Mouse (Mus musculus) neutrophil, adult 65 days (primary cell): ENCODE measurements around the gene Muc1. TPM values are rescaled to one million over a fixed set of nuclear protein-coding genes. Genes with fewer than 3 reads are reported as not detected.

ENCODE experiments used
- total RNA-seq: library from RNA; stranded (reverse); gene quantifications from 2 replicates; pipeline ENCODE4 v1.2.4, GENCODE M21; 2023

The Muc1 gene
- not detected in 2 replicates for total RNA-seq

DNA sequence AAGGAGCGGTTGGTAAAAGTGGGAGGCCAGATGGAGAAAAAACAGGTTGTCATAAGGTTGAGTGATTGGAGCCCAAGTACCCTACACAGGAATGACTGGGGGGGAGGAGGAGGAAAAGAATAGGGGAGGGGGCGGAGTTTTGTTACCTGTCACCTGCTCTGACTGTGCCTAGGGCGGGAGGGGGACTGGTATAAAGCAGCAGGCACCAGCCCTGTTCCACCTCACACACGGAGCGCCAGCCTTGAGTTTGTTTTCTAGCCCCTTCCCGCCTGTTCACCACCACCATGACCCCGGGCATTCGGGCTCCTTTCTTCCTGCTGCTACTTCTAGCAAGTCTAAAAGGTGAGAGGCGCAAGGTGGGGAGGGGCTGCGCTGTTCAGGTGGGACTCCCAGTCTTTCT is at the start of gene Muc1:
TSS of gene Muc1 (plus strand) at position 222 of the 400 bp plus-strand sequence.

GRCm38 (mm10) chr3:89183058-89183958 is 45.5 kb upstream of the Muc1 start, which contains the start of gene Fam189b:
Fam189b (plus strand) TSS chr3:89183143.

GRCm38 (mm10) chr3:89202253-89203141 is 26.4 kb upstream of the Muc1 start, which contains the start of gene Gba:
Gba (plus strand) TSS chr3:89202928.

DNA sequence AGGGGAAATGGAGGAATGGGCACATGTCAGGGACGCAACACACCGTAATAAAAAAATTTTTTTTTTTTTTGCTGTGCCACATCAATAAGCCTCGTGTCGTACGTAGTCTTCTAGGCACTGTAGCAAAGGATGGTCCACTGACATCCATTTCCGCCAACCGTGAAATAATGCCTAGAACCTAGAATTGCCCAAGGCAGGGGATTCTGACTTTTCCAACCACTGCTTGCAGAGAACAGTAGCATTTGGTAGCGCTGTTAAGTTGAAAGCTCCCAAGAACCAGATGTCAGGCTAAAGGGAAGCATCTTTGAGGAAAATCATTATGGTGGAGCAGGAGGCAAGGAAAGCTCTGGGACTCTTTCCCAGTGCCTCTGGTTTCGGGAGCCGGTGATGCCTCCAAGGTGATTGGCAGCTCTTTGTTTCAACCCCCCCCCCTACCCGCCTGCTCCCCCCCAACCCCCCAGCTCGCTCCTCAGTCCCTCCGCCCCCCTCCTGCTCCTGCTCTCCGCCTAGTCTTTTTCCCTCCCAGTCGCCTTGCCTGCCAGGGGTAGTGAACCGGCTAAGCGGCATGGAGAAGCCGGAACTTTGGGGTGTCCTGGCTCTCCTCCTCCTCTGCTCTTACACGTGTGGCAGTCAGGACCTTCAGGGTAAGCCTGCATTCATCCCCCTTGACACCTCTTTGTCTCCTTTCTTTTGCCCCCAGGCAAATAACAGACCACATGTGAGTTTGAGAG is 14.0 kb upstream of the Muc1 start, which contains the start of gene Thbs3:
TSS of gene Thbs3 (plus strand) at position 500 of the 731 bp plus-strand sequence.

GRCm38 (mm10) chr3:89226900-89227299 is 2.0 kb upstream of the Muc1 start, which contains the start of gene Mtx1:
Mtx1 (minus strand) TSS chr3:89227088.

DNA sequence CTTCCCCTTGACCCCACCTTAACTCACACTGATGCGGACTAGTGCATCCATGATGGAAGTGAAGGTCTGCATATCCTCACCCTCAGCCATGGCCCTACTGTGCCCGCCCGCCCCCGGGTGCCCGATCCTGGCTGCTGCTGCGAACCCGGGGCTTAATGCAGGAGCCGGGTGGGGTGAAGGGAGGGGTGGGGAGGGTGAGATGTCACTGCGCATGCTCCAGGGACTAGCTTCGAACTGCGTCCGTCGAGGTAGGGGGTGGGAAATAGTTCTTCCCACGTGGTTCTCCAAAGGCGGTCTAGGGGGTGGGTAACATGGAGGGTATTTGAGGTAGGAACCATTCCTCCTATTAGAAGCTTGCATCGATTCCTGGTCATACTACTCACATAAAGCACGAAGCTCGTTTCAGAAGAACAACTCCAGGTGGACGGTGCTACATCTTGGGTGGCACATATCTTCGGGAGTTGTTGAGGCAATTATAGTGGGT is 16.9 kb downstream of the Muc1 start, which contains the start of gene Krtcap2:
TSS of gene Krtcap2 (plus strand) at position 279 of the 484 bp plus-strand sequence.

GRCm38 (mm10) chr3:89246261-89247100 is 17.6 kb downstream of the Muc1 start, which contains the start of gene Trim46:
Trim46 (minus strand) TSS chr3:89246309.

DNA sequence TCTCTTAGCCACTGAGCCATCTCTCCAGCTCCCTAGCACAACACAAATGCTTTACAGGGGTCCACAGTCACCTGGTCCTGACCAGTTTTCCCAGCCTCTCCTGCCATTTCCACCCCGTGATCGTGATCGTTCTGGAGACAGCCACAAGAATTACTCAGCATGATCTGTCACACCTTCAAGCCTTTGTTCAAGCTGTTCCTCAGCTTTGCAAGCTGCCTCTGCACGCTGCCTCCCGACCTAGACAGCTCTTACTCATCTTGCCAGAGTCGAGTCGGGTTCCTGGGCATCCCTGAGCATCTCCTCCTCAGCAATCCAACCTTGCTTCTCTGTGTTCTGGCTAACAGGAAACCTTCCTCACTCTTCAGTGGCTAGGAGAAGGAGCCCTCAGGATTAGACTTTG is 30.2 kb downstream of the Muc1 start, which contains the start of gene Dpm3:
TSS of gene Dpm3 (plus strand) at position 283 of the 400 bp plus-strand sequence.

DNA sequence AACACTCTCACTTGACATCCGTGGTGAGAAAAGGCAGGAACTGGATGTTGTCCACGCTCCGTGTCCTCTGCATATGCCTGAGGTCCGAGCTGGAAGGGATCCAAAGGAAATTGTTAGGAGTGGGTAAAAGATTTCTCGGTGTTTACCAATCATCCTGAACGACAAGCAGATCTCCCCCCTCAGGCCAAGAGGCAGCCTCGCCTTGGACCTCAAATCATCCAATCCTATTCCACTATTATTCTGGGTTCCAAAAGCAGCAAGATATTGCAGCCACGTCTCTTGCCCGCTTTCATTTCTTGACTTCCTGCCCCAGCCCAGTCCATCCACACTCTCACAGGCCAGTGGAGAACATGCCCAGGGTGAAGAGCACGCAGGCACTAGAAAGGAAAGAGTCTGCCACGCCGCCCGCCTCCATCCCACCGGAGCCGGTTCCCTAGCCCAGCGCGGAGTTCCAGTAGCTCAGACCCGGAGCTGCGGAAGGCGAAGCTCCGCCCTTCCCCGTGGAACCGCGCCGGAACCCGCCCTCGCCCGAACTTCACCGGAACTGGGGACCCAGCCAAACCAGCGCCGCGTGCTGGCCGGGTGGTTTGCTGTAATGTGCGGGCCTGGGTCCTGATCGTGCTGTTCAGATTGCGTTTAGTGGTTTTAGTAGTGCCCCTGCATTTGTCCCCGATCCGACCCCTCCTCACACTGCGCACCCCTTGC is 41.3 kb downstream of the Muc1 start, which contains the start of gene Slc50a1:
TSS of gene Slc50a1 (minus strand) at position 520 of the 705 bp plus-strand sequence.

GRCm38 (mm10) chr3:89280606-89281511 is 52.0 kb downstream of the Muc1 start, which contains the start of gene Efna1:
Efna1 (minus strand) TSS chr3:89281142.

Other genes starting within 250 kb of the Muc1 start
- 17.2 and 19.6 TPM in 2 replicates for gene Rusc1, start 135.7 kb upstream of the Muc1 start, total RNA-seq
- not detected in 2 replicates for gene Gm43738, start 128.0 kb upstream of the Muc1 start, total RNA-seq
- gene Fdps, start 127.1 kb upstream of the Muc1 start, total RNA-seq: 19.3 and 28.2 TPM in 2 replicates
- 0.32 and 1.0 TPM in 2 replicates for gene Pklr, start 92.9 kb upstream of the Muc1 start, total RNA-seq
- not detected in 2 replicates for gene Hcn3, start 68.9 kb upstream of the Muc1 start, total RNA-seq
- 52.6 and 57.6 TPM in 2 replicates for gene Clk2, start 64.3 kb upstream of the Muc1 start, total RNA-seq
- gene Scamp3, start 51.6 kb upstream of the Muc1 start, total RNA-seq: 34.0 and 35.9 TPM in 2 replicates
- gene Fam189b, start 45.9 kb upstream of the Muc1 start, total RNA-seq: 5.8 and 6.9 TPM in 2 replicates
- 78.7 and 83.6 TPM in 2 replicates for gene Gba, start 26.1 kb upstream of the Muc1 start, total RNA-seq
- 1.1 and 1.2 TPM in 2 replicates for gene Thbs3, start 13.9 kb upstream of the Muc1 start, total RNA-seq
- gene Mtx1, start 2.0 kb upstream of the Muc1 start, total RNA-seq: 50.5 and 53.4 TPM in 2 replicates
- 29.1 and 52.6 TPM in 2 replicates for gene Krtcap2, start 16.9 kb downstream of the Muc1 start, total RNA-seq
- 0.41 and 0.88 TPM in 2 replicates for gene Trim46, start 17.3 kb downstream of the Muc1 start, total RNA-seq
- gene Dpm3, start 30.3 kb downstream of the Muc1 start, total RNA-seq: 32.9 and 36.0 TPM in 2 replicates
- 16.1 and 18.9 TPM in 2 replicates for gene Slc50a1, start 41.5 kb downstream of the Muc1 start, total RNA-seq
- not detected in 2 replicates for gene Efna1, start 52.1 kb downstream of the Muc1 start, total RNA-seq
- gene Efna3, start 93.9 kb downstream of the Muc1 start, total RNA-seq: not detected in 2 replicates
- gene Efna4, start 109.0 kb downstream of the Muc1 start, total RNA-seq: not detected in 2 replicates
- 100 and 106 TPM in 2 replicates for gene Adam15, start 120.9 kb downstream of the Muc1 start, total RNA-seq
- not detected in 2 replicates for gene Dcst2, start 132.9 kb downstream of the Muc1 start, total RNA-seq
- not detected in 2 replicates for gene Dcst1, start 136.2 kb downstream of the Muc1 start, total RNA-seq
- gene Zbtb7b, start 165.7 kb downstream of the Muc1 start, total RNA-seq: 127 and 136 TPM in 2 replicates
- not detected in 2 replicates for gene Lenep, start 173.7 kb downstream of the Muc1 start, total RNA-seq
- gene Flad1, start 182.8 kb downstream of the Muc1 start, total RNA-seq: 10.6 and 12.5 TPM in 2 replicates
- gene Cks1b, start 189.3 kb downstream of the Muc1 start, total RNA-seq: 34.9 and 36.5 TPM in 2 replicates
- 111 and 115 TPM in 2 replicates for gene Shc1, start 189.4 kb downstream of the Muc1 start, total RNA-seq
- 38.4 and 48.7 TPM in 2 replicates for gene Pygo2, start 201.2 kb downstream of the Muc1 start, total RNA-seq
- 159 and 187 TPM in 2 replicates for gene Pbxip1, start 207.6 kb downstream of the Muc1 start, total RNA-seq
- gene Pmvk, start 225.5 kb downstream of the Muc1 start, total RNA-seq: 4.6 and 10.3 TPM in 2 replicates